Mouse (Mus musculus): ENCODE measurements around the gene Cyth1. TPM values are rescaled to one million over a fixed set of nuclear protein-coding genes. Genes with fewer than 3 reads are reported as not detected.

Gene Cyth1
- polyA plus RNA-seq, 1 experiment from 2014 or later, result 13.1 TPM

DNA sequence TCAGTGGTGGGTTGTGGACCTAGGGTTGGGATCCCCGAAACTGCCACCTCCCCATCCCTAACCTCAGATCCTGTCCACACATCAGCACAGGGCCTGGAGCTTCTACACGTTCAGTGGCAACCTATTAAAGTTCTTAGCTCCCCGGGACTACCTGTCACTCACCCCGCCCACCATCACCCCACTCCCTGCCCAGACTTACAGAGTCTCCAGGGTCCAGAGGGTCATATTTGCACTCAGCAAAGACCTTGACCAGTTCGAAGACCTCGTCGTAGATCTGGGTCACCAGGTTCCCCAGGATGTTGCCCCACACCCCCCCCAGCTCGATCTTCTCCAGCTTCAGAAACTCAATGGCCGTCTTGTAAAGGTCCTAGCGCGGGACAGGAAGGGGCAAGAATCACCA lies 126.8 kb downstream of the Cyth1 start:
- no peak overlapping the region for H3K4me2 ChIP-seq (replicated peaks; ENCODE audit: low read depth)
- ATAC-seq (ENCODE audit: low FRiP score, low TSS enrichment), result no peak
- no peaks in the 10 kb centered on the region for H3K9me3 ChIP-seq (ENCODE audit: control insufficient read depth, low read length)
- no peak overlapping the region for H3K27ac ChIP-seq (replicated peaks)
- H3K36me3 ChIP-seq (ENCODE audit: control insufficient read depth, insufficient read depth, low read length), result no peaks in the 10 kb centered on the region
- no peak overlapping the region for H3K9ac ChIP-seq (ENCODE audit: low read length)
- DNase-seq (ENCODE audit: low spot score), result no peak
- TF ChIP-seq EP300 (optimal IDR thresholded peaks at IDR 0.05) (no peak), CTCF (IDR thresholded peaks at IDR 0.05; ENCODE audit: low read depth) (no peak)
- no peaks in the 10 kb centered on the region for H3K27me3 ChIP-seq (ENCODE audit: control insufficient read depth, insufficient read depth, low read length)
- H3K4me3 ChIP-seq (ENCODE audit: low read depth, low read length), result no peak overlapping the region
- no peaks in the 10 kb centered on the region for H3K4me1 ChIP-seq (replicated peaks; ENCODE audit: control insufficient read depth, insufficient read depth)
- 85% methylated on average over 11 of the region's 11 CpGs for WGBS

DNA sequence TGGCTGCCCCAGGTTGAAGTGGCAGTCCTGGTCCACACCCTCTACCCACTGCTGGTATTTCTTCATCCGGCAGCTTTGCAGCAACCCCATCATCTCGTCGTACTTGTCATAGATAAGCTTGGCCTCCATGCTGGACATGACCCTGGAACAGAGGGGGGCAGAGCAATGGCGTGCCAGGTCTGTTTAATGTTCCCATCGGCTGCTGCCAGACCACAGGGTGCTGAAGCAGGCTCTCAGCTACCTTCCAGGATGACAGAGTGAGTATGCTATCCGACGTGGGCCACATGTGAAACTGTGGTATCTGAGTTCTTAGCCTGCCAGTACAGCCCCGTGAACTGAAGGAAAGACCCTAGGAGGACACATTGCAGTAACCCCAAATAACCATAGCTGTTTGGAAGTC lies 129.6 kb downstream of the Cyth1 start:
- no peaks in the 10 kb centered on the region for H3K27me3 ChIP-seq (ENCODE audit: control insufficient read depth, insufficient read depth, low read length)
- no peaks in the 10 kb centered on the region for H3K4me1 ChIP-seq (replicated peaks; ENCODE audit: control insufficient read depth, insufficient read depth)
- no peak overlapping the region for H3K4me2 ChIP-seq (replicated peaks; ENCODE audit: low read depth)
- no peak overlapping the region for H3K9ac ChIP-seq (ENCODE audit: low read length)
- ATAC-seq (ENCODE audit: low FRiP score, low TSS enrichment) (no peak), DNase-seq (ENCODE audit: low spot score) (no peak)
- H3K36me3 ChIP-seq (ENCODE audit: control insufficient read depth, insufficient read depth, low read length), result no peaks in the 10 kb centered on the region
- TF ChIP-seq CTCF (IDR thresholded peaks at IDR 0.05; ENCODE audit: low read depth), result no peak
- TF ChIP-seq EP300 (optimal IDR thresholded peaks at IDR 0.05), result no peak
- no peak overlapping the region for H3K27ac ChIP-seq (replicated peaks)
- H3K9me3 ChIP-seq (ENCODE audit: control insufficient read depth, low read length), result no peaks in the 10 kb centered on the region
- 66% methylated on average over 8 of the region's 8 CpGs for WGBS
- H3K4me3 ChIP-seq (ENCODE audit: low read depth, low read length), result no peak overlapping the region

GRCm38 (mm10) chr11:118114581-118115110 lies 133.7 kb downstream of the Cyth1 start:
- DNase-seq (ENCODE audit: low spot score) (no peak), ATAC-seq (ENCODE audit: low FRiP score, low TSS enrichment) (no peak)
- Histone ChIP-seq H3K27me3 (ENCODE audit: control insufficient read depth, insufficient read depth, low read length) (no peaks in the 10 kb centered on the region), H3K9me3 (ENCODE audit: control insufficient read depth, low read length) (no peaks in the 10 kb centered on the region), H3K4me1 (replicated peaks; ENCODE audit: control insufficient read depth, insufficient read depth) (no peaks in the 10 kb centered on the region), H3K4me2 (replicated peaks; ENCODE audit: low read depth) (no peak overlapping the region), H3K27ac (replicated peaks) (no peak overlapping the region), H3K36me3 (ENCODE audit: control insufficient read depth, insufficient read depth, low read length) (no peaks in the 10 kb centered on the region), H3K4me3 (ENCODE audit: low read depth, low read length) (no peak overlapping the region), H3K9ac (ENCODE audit: low read length) (no peak overlapping the region)
- TF ChIP-seq EP300 (optimal IDR thresholded peaks at IDR 0.05) (no peak), CTCF (IDR thresholded peaks at IDR 0.05; ENCODE audit: low read depth) (no peak)
- WGBS, result 55% methylated on average over 8 of the region's 8 CpGs

DNA sequence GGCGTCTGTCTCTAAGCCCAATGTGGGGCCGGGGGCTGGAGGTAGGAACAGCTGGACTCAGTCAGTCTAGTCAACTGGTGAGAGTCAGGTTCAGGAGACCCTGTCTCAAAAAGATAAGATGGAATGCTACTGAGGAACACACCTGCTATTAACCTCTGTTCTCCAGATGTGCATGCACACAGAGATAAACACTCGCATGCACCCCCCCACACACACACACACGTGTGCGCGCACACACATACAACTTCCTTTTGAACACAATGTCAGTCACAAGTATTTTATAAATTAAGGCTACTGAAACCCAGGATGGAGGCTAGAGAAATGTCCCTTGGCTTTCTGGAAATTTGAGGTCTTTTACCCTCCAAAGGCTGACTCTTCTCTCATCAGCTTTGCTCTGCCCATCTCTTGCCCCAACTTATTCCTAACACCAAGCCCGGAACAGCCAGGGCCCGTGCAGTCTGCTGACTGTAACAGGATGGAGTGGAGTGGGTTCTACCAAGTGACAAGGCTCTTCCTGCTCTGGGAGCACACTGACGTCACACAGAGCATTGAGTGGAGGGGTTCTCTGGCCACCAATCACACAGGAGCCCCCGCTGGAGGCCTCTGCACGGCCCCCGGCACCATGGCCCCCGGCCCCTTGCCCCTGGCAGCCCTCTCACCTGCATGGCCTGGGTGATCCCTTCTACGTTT lies 134.7 kb downstream of the Cyth1 start:
- Histone ChIP-seq H3K36me3 (ENCODE audit: control insufficient read depth, insufficient read depth, low read length) (no peaks in the 10 kb centered on the region), H3K9me3 (ENCODE audit: control insufficient read depth, low read length) (no peaks in the 10 kb centered on the region), H3K4me2 (replicated peaks; ENCODE audit: low read depth) (no peak overlapping the region), H3K4me1 (replicated peaks; ENCODE audit: control insufficient read depth, insufficient read depth) (no peaks in the 10 kb centered on the region), H3K4me3 (ENCODE audit: low read depth, low read length) (no peak overlapping the region), H3K27ac (replicated peaks) (no peak overlapping the region), H3K27me3 (ENCODE audit: control insufficient read depth, insufficient read depth, low read length) (no peaks in the 10 kb centered on the region), H3K9ac (ENCODE audit: low read length) (no peak overlapping the region)
- TF ChIP-seq CTCF (IDR thresholded peaks at IDR 0.05; ENCODE audit: low read depth) (no peak), EP300 (optimal IDR thresholded peaks at IDR 0.05) (no peak)
- 64% methylated on average over 14 of the region's 14 CpGs for WGBS
- ATAC-seq (ENCODE audit: low FRiP score, low TSS enrichment) (no peak), DNase-seq (ENCODE audit: low spot score) (no peak)

DNA sequence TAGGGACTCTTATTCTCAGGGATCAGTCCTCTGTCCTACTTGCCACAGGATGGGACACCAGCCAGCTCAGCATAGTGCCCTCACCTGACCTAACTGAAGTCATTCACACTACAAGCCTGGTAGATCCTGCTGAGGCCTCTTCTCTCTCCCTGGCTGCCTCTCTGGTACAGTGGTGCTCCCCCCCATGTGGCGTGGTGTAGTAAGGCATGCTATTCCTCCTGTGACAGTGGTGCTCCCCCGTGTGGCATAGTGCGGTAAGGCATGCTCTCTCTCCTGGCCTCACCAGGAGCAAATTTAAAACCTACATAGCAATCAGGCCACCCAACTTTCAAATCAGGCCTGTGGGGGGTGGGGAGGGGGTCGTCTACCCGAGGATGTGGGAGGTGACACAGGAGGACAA lies 144.4 kb downstream of the Cyth1 start:
- no peak overlapping the region for H3K9ac ChIP-seq (ENCODE audit: low read length)
- TF ChIP-seq EP300 (optimal IDR thresholded peaks at IDR 0.05) (no peak), CTCF (IDR thresholded peaks at IDR 0.05; ENCODE audit: low read depth) (peak; percentile 99)
- H3K4me2 ChIP-seq (replicated peaks; ENCODE audit: low read depth), result no peak overlapping the region
- no peak overlapping the region for H3K27ac ChIP-seq (replicated peaks)
- H3K9me3 ChIP-seq (ENCODE audit: control insufficient read depth, low read length), result no peaks in the 10 kb centered on the region
- H3K4me3 ChIP-seq (ENCODE audit: low read depth, low read length), result no peak overlapping the region
- DNase-seq (ENCODE audit: low spot score) (peak; percentile 91), ATAC-seq (ENCODE audit: low FRiP score, low TSS enrichment) (peak; percentile 83)
- H3K36me3 ChIP-seq (ENCODE audit: control insufficient read depth, insufficient read depth, low read length), result no peaks in the 10 kb centered on the region
- 4% methylated on average over 5 of the region's 5 CpGs for WGBS
- no peaks in the 10 kb centered on the region for H3K27me3 ChIP-seq (ENCODE audit: control insufficient read depth, insufficient read depth, low read length)
- no peaks in the 10 kb centered on the region for H3K4me1 ChIP-seq (replicated peaks; ENCODE audit: control insufficient read depth, insufficient read depth)

- Histone ChIP-seq H3K4me1 (replicated peaks; ENCODE audit: control insufficient read depth, insufficient read depth) (no peaks in the 10 kb centered on the region), H3K4me3 (ENCODE audit: low read depth, low read length) (no peak overlapping the region), H3K27ac (replicated peaks) (no peak overlapping the region), H3K4me2 (replicated peaks; ENCODE audit: low read depth) (no peak overlapping the region), H3K27me3 (ENCODE audit: control insufficient read depth, insufficient read depth, low read length) (no peaks in the 10 kb centered on the region), H3K36me3 (ENCODE audit: control insufficient read depth, insufficient read depth, low read length) (no peaks in the 10 kb centered on the region), H3K9ac (ENCODE audit: low read length) (no peak overlapping the region), H3K9me3 (ENCODE audit: control insufficient read depth, low read length) (no peaks in the 10 kb centered on the region)
- TF ChIP-seq EP300 (optimal IDR thresholded peaks at IDR 0.05), result no peak
- TF ChIP-seq CTCF (IDR thresholded peaks at IDR 0.05; ENCODE audit: low read depth), result no peak
- ATAC-seq (ENCODE audit: low FRiP score, low TSS enrichment) (no peak), DNase-seq (ENCODE audit: low spot score) (no peak)
- WGBS, result 89% methylated on average over 5 of the region's 5 CpGs
Observed at GRCm38 (mm10) chr11:118103383-118103782, 145.0 kb downstream of the Cyth1 start.
